Mouse (Mus musculus) MEL (cell line): ENCODE data around the gene Prkcb. TPM values are rescaled to one million over a fixed set of nuclear protein-coding genes. Genes with fewer than 3 reads are reported as not detected.

Experiments used
- DNase-seq: peaks from one replicate; pipeline ENCODE4 v3.0.0; 2011; ENCODE audit warnings: low read depth, low spot score
- H3K27ac ChIP-seq: 2 replicates; pipeline ENCODE4 v1.5.1; 2012; ENCODE audit warnings: low read depth, mild to moderate bottlenecking, control low read depth, low read length, moderate library complexity; ENCODE audit not compliant: control insufficient read depth
- H3K27me3 ChIP-seq, 2 experiments: fragments of 150-350 bp in 1 of 2; sonication (generic) in 1 of 2; 2 replicates each; pipeline ENCODE4 v1.6.1; 2012; ENCODE audit warnings: low read length in 2 of 2, mild to moderate bottlenecking in 2 of 2, improper control_type of control experiment in 1 of 2, moderate library complexity in 1 of 2; ENCODE audit not compliant: insufficient read depth in 2 of 2, control insufficient read depth in 1 of 2
- H3K36me3 ChIP-seq, 2 experiments: 2 replicates each; pipeline ENCODE4 v1.6.1; 2012 to 2014; ENCODE audit warnings: low read length in 2 of 2, improper control_type of control experiment in 1 of 2, inconsistent platforms in 1 of 2, mild to moderate bottlenecking in 1 of 2; ENCODE audit not compliant: insufficient read depth in 2 of 2, control insufficient read depth in 1 of 2
- H3K4me1 ChIP-seq, 2 experiments: fragments of 150-350 bp in 1 of 2; sonication (generic) in 1 of 2; 2 replicates each; pipeline ENCODE4 v1.6.1; 2012; ENCODE audit warnings: low read length in 2 of 2, improper control_type of control experiment in 1 of 2, mild to moderate bottlenecking in 1 of 2; ENCODE audit not compliant: insufficient read depth in 2 of 2, control insufficient read depth in 1 of 2
- H3K4me3 ChIP-seq, 2 experiments: fragments of 150-350 bp in 1 of 2; sonication (generic) in 1 of 2; 2 replicates each; pipeline ENCODE4 v1.5.1; 2012; ENCODE audit warnings: low read depth in 2 of 2, low read length in 2 of 2, mild to moderate bottlenecking in 2 of 2, moderate library complexity in 2 of 2, control low read depth in 1 of 2, improper control_type of control experiment in 1 of 2; ENCODE audit not compliant: control insufficient read depth in 1 of 2, insufficient read depth in 1 of 2
- H3K79me2 ChIP-seq: 2 replicates; pipeline ENCODE4 v1.6.1; 2012; ENCODE audit warnings: mild to moderate bottlenecking, low read length, moderate library complexity; ENCODE audit not compliant: control insufficient read depth, poor library complexity, insufficient read depth
- H3K9ac ChIP-seq: 2 replicates; pipeline ENCODE4 v1.6.1; 2012; ENCODE audit warnings: low read depth, mild to moderate bottlenecking, control low read depth, low read length, moderate library complexity; ENCODE audit not compliant: control insufficient read depth, poor library complexity, severe bottlenecking
- H3K9me3 ChIP-seq: fragments of 150-350 bp; sonication (generic); replicated peaks from 2 replicates; pipeline ENCODE4 v1.6.1; 2012; ENCODE audit warnings: mild to moderate bottlenecking, low read length, improper control_type of control experiment, moderate library complexity; ENCODE audit not compliant: insufficient read depth
- BHLHE40 ChIP-seq: IDR thresholded peaks from 2 replicates; pipeline ENCODE4 v1.6.1; 2012; ENCODE audit warnings: low read depth, mild to moderate bottlenecking, inconsistent platforms, low read length, improper control_type of control experiment, borderline replicate concordance
- CHD1 ChIP-seq: IDR thresholded peaks from 2 replicates; pipeline ENCODE4 v1.6.1; 2012; ENCODE audit warnings: low read depth, mild to moderate bottlenecking, inconsistent platforms, low read length, improper control_type of control experiment
- CHD2 ChIP-seq: IDR thresholded peaks from 2 replicates; pipeline ENCODE4 v1.6.1; 2011; ENCODE audit warnings: low read length, improper control_type of control experiment
- CTCF ChIP-seq, 3 experiments: IDR thresholded peaks in 2 of 3; conservative IDR thresholded peaks in 1 of 3; 2 replicates each; pipeline ENCODE4 v1.5.1; 2011 to 2012; ENCODE audit warnings: low read length in 3 of 3, low read depth in 2 of 3, mild to moderate bottlenecking in 2 of 3, improper control_type of control experiment in 1 of 3, inconsistent platforms in 1 of 3, mixed read lengths in 1 of 3, moderate library complexity in 1 of 3; ENCODE audit not compliant: control insufficient read depth in 1 of 3, insufficient read depth in 1 of 3, poor library complexity in 1 of 3, severe bottlenecking in 1 of 3
- E2F4 ChIP-seq: IDR thresholded peaks from 2 replicates; pipeline ENCODE4 v1.6.1; 2011; ENCODE audit warnings: low read depth, low read length, improper control_type of control experiment, borderline replicate concordance
- EP300 ChIP-seq, 2 experiments: IDR thresholded peaks; 2 replicates each; pipeline ENCODE4 v1.6.1; 2011; ENCODE audit warnings: improper control_type of control experiment in 2 of 2, low read length in 2 of 2, low read depth in 1 of 2, mild to moderate bottlenecking in 1 of 2
- ETS1 ChIP-seq: IDR thresholded peaks from 2 replicates; pipeline ENCODE4 v1.6.1; 2012; ENCODE audit warnings: low read depth, mild to moderate bottlenecking, inconsistent platforms, low read length, improper control_type of control experiment, moderate library complexity
- GABPA ChIP-seq: IDR thresholded peaks from 2 replicates; pipeline ENCODE4 v1.6.1; 2012; ENCODE audit warnings: low read depth, mild to moderate bottlenecking, inconsistent platforms, low read length, improper control_type of control experiment, moderate library complexity
- GATA1 ChIP-seq: IDR thresholded peaks from 2 replicates; pipeline ENCODE4 v1.6.1; 2011; ENCODE audit warnings: low read depth, low read length, improper control_type of control experiment
- KAT2A ChIP-seq: conservative IDR thresholded peaks from 2 replicates; pipeline ENCODE4 v1.6.1; 2012; ENCODE audit warnings: low read depth, low read length, improper control_type of control experiment, inconsistent platforms
- MAFK ChIP-seq: IDR thresholded peaks from 2 replicates; pipeline ENCODE4 v1.6.1; 2011; ENCODE audit warnings: low read depth, mild to moderate bottlenecking, low read length, improper control_type of control experiment, borderline replicate concordance
- MAX ChIP-seq: IDR thresholded peaks from 2 replicates; pipeline ENCODE4 v1.6.1; 2011; ENCODE audit warnings: low read length, improper control_type of control experiment
- MEF2A ChIP-seq: IDR thresholded peaks from 2 replicates; pipeline ENCODE4 v1.6.1; 2014; ENCODE audit warnings: low read depth, mild to moderate bottlenecking, inconsistent platforms, low read length, improper control_type of control experiment; ENCODE audit not compliant: poor library complexity, insufficient replicate concordance, severe bottlenecking; ENCODE audit errors: extremely low read depth
- NELFE ChIP-seq: IDR thresholded peaks from 2 replicates; pipeline ENCODE4 v1.6.1; 2011; ENCODE audit warnings: low read depth, low read length, improper control_type of control experiment
- NRF1 ChIP-seq: IDR thresholded peaks from 2 replicates; pipeline ENCODE4 v1.6.1; 2014; ENCODE audit warnings: low read depth, mild to moderate bottlenecking, inconsistent platforms, low read length, improper control_type of control experiment, moderate library complexity; ENCODE audit not compliant: poor library complexity, insufficient read depth, severe bottlenecking
- POLR2A ChIP-seq, 2 experiments: IDR thresholded peaks; 2 replicates each; pipeline ENCODE4 v1.6.1; 2011 to 2012; ENCODE audit warnings: low read length in 2 of 2, mild to moderate bottlenecking in 2 of 2, control low read depth in 1 of 2, improper control_type of control experiment in 1 of 2, low read depth in 1 of 2, moderate library complexity in 1 of 2; ENCODE audit not compliant: control insufficient read depth in 1 of 2, insufficient read depth in 1 of 2, poor library complexity in 1 of 2
- POLR2AphosphoS2 ChIP-seq: IDR thresholded peaks from 2 replicates; pipeline ENCODE4 v1.6.1; 2011; ENCODE audit warnings: low read length, improper control_type of control experiment
- POLR2AphosphoS5 ChIP-seq: IDR thresholded peaks from 2 replicates; pipeline ENCODE4 v1.6.1; 2012; ENCODE audit warnings: low read depth, borderline replicate concordance, mild to moderate bottlenecking, inconsistent platforms, low read length, moderate library complexity, mixed read lengths
- RCOR1 ChIP-seq: IDR thresholded peaks from 2 replicates; pipeline ENCODE4 v1.6.1; 2012; ENCODE audit warnings: low read depth, mild to moderate bottlenecking, inconsistent platforms, low read length, improper control_type of control experiment
- SIN3A ChIP-seq: IDR thresholded peaks from 2 replicates; pipeline ENCODE4 v1.6.1; 2012; ENCODE audit warnings: low read length, improper control_type of control experiment, inconsistent platforms
- TAL1 ChIP-seq: IDR thresholded peaks from 2 replicates; pipeline ENCODE4 v1.6.1; 2012; ENCODE audit warnings: mild to moderate bottlenecking, inconsistent platforms, low read length, moderate library complexity, mixed read lengths
- TBP ChIP-seq: IDR thresholded peaks from 2 replicates; pipeline ENCODE4 v1.8.0; 2011; ENCODE audit warnings: low read depth, low read length, improper control_type of control experiment
- TCF12 ChIP-seq: IDR thresholded peaks from 2 replicates; pipeline ENCODE4 v1.6.1; 2014; ENCODE audit warnings: low read depth, mild to moderate bottlenecking, inconsistent platforms, low read length, improper control_type of control experiment, moderate library complexity
- UBTF ChIP-seq: IDR thresholded peaks from 2 replicates; pipeline ENCODE4 v1.6.1; 2012; ENCODE audit warnings: low read depth, mild to moderate bottlenecking, inconsistent platforms, low read length, improper control_type of control experiment, moderate library complexity, borderline replicate concordance; ENCODE audit not compliant: insufficient read depth
- USF2 ChIP-seq, 2 experiments: IDR thresholded peaks; 2 replicates each; pipeline ENCODE4 v1.6.1; 2011 to 2012; ENCODE audit warnings: improper control_type of control experiment in 2 of 2, low read length in 2 of 2, borderline replicate concordance in 1 of 2, inconsistent platforms in 1 of 2, low read depth in 1 of 2, mild to moderate bottlenecking in 1 of 2; ENCODE audit not compliant: insufficient read depth in 1 of 2
- ZNF384 ChIP-seq: IDR thresholded peaks from 2 replicates; pipeline ENCODE4 v1.6.1; 2012; ENCODE audit warnings: low read depth, mild to moderate bottlenecking, inconsistent platforms, low read length, improper control_type of control experiment
- polyA plus RNA-seq, 2 experiments: library from polyadenylated mRNA; stranded (reverse) in 1 of 2; unstranded in 1 of 2; fragments of >175 nt in 1 of 2; fragments of >200 nt in 1 of 2; gene quantifications; 2 replicates each; pipeline versions ENCODE4 v1.2.1 to v1.2.4; 2012; ENCODE audit warnings: low replicate concordance in 2 of 2, low read depth in 1 of 2; ENCODE audit not compliant: insufficient read length in 2 of 2, insufficient read depth in 1 of 2, missing spikeins in 1 of 2
- total RNA-seq: library from RNA; depleted of rRNA; stranded (reverse); fragments of 300-350 nt; gene quantifications from 2 replicates; pipeline ENCODE4 v1.2.3, GENCODE M21; 2012

The Prkcb gene
- total and polyA plus RNA-seq, 3 experiments, result not detected

- no peak for DNase-seq
- TF ChIP-seq CHD1 (no peak), UBTF (no peak), POLR2AphosphoS5 (no peak), MAFK (no peak), POLR2AphosphoS2 (no peak), RCOR1 (no peak), BHLHE40 (no peak), MAX (no peak), USF2 (IDR thresholded peaks at IDR 0.05; ENCODE audit: borderline replicate concordance in 1 of 2, insufficient read depth in 1 of 2, low read depth in 1 of 2, low read length in 2 of 2) (no peak), GABPA (no peak), GATA1 (no peak), NELFE (no peak), POLR2A (IDR thresholded peaks at IDR 0.05; ENCODE audit: control insufficient read depth in 1 of 2, insufficient read depth in 1 of 2, low read depth in 1 of 2, low read length in 2 of 2, poor library complexity in 1 of 2) (no peak), ETS1 (no peak), KAT2A (no peak), SIN3A (no peak), EP300 (IDR thresholded peaks at IDR 0.05; ENCODE audit: low read depth in 1 of 2, low read length in 2 of 2) (no peak), TCF12 (no peak), CHD2 (no peak)
Measured at GRCm38 (mm10) chr7:122357847-122358246, 69.3 kb downstream of the Prkcb start.

DNA sequence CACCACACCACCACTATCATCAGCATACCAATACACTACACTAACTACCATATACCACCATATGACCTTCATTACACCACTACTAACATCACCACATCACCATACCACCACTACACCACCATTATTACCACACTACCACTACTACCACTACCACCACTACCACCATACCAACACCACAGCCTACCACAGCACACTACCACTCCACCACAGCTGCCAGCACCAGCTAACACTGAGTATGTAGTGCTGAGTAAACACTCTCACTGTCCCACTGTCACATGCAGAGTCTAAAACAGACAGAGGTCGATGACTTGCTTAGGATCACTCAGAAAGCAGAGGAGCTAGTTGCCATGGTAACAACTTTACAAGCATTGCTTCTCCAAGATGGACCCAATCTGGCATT is 78.1 kb downstream of the Prkcb start:
- Histone ChIP-seq H3K79me2 (no peaks in the 10 kb centered on the region), H3K4me3 (no peak overlapping the region), H3K36me3 (no peaks in the 10 kb centered on the region), H3K27ac (no peak overlapping the region), H3K9ac (no peak overlapping the region), H3K27me3 (no peaks in the 10 kb centered on the region)
- TF ChIP-seq EP300 (IDR thresholded peaks at IDR 0.05; ENCODE audit: low read depth in 1 of 2, low read length in 2 of 2), result no peak
- no peak for TF ChIP-seq NELFE
- no peak for TF ChIP-seq TAL1
- TF ChIP-seq CTCF (IDR thresholded peaks at IDR 0.05 in 2 of 3, conservative IDR thresholded peaks at IDR 0.05 in 1 of 3; ENCODE audit: control insufficient read depth in 1 of 3, insufficient read depth in 1 of 3, low read depth in 2 of 3, low read length in 3 of 3, poor library complexity in 1 of 3, severe bottlenecking in 1 of 3), result no peak
- no peak for TF ChIP-seq POLR2AphosphoS2
- no peak for TF ChIP-seq BHLHE40
- TF ChIP-seq ZNF384, result no peak
- no peak for TF ChIP-seq GATA1
- TF ChIP-seq MAX, result no peak
- no peak for TF ChIP-seq TBP
- TF ChIP-seq TCF12, result no peak
- no peak for TF ChIP-seq MEF2A
- no peak for TF ChIP-seq SIN3A
- no peak for TF ChIP-seq MAFK
- TF ChIP-seq NRF1, result no peak
- no peak for TF ChIP-seq RCOR1
- no peak for TF ChIP-seq E2F4
- TF ChIP-seq, all 39 proteins: peak for 0
- Histone ChIP-seq H3K4me1 (no peaks in the 10 kb centered on the region), H3K9me3 (no peaks in the 10 kb centered on the region)
- no peak for DNase-seq

More at GRCm38 (mm10) chr7:122357847-122358246, 69.3 kb downstream of the Prkcb start:
- Histone ChIP-seq H3K4me1 (no peaks in the 10 kb centered on the region), H3K4me3 (no peak overlapping the region), H3K9ac (no peak overlapping the region), H3K79me2 (no peaks in the 10 kb centered on the region), H3K9me3 (no peaks in the 10 kb centered on the region), H3K27ac (no peak overlapping the region), H3K27me3 (no peaks in the 10 kb centered on the region), H3K36me3 (no peaks in the 10 kb centered on the region)
